Mouse (Mus musculus) WW6 (cell line): ENCODE results near the gene Mdfi.
"Not testable (repeated sequence)": the region's sequence is repeated elsewhere in the genome, so short reads cannot be mapped to it uniquely, and the experiment has no call there.

ENCODE experiments used
- DNase-seq: peaks from one replicate; pipeline ENCODE4 v3.0.0-alpha.2; 2013; ENCODE audit warnings: low read depth, low spot score

The Mdfi gene

DNA sequence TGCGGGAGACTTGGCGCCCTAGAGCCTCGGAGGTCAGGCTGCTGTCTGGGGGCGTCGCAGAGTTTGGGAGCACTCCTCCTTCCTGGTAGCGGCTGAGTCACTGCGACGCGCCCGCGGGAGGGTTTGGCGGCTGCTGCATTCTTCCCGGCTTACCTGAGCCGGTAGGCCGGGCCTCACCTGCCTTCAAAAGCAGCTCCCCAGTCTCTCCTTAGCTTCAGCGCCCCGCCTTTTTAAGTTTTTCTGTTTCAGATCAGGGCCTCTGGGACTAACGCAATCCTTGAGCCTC, at the start of gene Mdfi:
Gene Mdfi, minus strand, starts transcription at position 210 of the 286 bp plus-strand sequence.
- no peak for DNase-seq

DNA sequence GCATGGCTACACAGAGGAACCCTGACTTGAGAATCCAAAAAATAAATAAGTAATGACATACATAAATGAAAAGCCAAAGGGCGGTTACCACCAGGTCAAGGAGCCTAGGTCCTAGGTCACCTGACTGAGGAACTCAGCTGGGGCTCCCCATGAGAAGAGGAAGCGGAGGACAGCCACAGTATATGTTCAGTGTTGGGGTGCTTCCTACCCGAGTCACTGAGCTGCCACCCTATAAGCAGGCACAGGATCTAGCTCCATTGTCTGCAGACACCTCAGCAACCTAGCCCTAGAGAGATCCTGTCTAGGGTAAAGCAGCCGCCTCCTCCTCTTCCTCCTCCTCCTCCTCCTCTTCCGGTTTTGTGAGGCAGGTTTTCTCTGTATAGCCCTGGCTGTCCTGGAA, 48.6 kb upstream of the Mdfi start:
- DNase-seq: no peak

DNA sequence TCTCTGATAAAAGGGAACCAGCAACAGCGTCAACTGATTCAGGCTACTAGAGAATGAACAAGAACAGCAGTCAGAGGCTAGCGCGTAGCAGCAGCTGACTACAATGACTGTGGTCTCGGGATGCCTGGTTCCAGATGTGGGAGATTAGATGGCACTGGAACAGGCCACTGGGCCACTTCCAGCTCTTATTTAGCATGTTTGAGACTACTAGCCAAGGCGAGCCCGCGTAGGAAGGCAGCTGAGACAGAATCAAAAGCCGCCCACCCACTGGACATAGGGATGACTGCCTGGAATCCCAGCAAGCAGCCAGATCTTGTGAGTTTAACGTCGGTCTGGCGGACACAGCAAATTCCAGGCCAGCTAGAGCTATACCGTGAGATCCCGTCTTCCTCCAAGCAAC, 46.8 kb upstream of the Mdfi start:
- no peak for DNase-seq

DNA sequence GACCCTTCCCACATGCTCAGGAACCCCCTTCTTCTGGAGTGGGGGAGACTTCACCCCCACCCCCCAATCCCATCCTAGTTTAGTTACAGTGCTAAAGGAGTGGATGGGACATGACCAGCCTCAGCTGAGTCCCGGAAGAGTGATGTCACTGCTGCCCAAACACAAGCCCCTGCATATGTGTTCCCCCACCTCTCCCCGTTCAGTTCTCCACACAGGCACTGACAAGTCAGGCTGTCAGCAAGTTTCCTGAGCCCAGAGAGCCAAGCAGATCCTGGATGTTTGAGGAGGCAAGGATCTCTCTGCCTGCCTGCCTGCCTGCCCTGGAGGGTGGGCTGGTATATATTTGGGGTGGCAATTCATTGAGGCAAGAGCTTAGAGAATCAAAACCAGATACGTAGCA, 44.7 kb upstream of the Mdfi start:
- no peak for DNase-seq

DNA sequence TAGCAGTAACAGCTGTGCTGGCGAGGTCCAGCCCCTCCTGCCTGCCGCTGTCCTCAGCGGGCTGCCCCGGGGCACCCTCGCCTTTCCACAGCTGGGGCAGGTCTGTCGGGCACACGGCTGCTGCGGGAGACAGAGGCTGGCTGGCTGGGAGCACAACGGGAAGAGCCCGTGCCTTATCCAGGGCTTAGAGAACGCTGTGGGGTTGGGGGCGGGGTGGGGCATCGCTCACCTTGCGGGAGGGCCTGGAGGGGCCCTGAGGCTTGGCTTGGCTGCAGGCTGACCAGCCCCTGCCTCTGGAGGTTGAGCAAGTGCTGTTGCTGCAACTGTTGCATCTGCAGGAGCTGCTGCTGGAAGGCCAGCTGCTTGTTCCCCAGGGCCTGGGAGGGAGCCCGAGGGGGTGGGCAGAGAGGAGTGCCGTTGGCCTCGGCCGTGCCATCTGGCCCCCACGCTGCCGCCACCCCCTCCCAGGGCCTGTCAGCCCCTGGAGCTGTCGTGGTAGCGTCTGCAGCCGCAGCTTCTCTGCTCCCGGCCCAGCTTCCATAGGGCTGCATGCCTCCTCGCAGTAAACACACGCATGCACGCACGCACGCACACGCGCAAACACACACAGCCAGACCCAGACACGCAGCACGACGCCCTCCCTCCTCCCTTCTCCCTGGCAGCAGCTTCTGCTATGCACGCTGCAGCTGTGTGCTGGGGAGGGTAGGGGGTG, 44.0 kb upstream of the Mdfi start:
- DNase-seq: no peak

DNA sequence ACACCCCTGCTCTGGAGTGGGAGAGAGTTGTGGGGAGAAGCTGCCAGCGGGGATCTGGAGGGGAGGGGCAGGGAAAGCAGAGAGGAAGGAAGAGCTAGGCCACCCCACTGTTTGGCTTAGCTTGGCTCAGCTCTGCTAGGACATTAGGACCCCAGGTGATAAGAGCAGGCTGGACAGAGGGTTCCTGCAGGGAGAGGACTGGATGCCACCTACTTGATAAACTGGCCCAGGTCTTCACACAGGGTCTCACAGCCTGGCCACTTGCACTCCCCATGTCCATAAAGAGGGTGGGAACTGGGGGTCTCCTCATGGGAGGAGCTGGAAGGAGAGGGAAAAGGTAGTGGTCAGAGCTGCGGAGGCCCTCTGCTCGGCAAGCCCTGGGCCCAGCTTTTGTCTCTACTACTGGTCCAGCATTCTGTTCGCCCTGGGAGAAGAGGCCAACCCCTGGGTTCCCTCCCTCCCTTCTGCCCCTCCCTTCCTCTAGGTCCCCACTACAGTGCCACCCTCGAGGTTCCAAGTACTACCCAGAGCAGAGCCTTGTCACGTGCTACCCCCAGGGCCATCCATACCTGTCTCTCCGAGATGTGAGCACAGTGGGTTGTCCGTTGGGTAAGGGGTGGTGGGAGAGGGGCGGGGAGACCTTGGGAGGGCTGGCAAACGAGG, 43.4 kb upstream of the Mdfi start:
- no peak for DNase-seq

DNA sequence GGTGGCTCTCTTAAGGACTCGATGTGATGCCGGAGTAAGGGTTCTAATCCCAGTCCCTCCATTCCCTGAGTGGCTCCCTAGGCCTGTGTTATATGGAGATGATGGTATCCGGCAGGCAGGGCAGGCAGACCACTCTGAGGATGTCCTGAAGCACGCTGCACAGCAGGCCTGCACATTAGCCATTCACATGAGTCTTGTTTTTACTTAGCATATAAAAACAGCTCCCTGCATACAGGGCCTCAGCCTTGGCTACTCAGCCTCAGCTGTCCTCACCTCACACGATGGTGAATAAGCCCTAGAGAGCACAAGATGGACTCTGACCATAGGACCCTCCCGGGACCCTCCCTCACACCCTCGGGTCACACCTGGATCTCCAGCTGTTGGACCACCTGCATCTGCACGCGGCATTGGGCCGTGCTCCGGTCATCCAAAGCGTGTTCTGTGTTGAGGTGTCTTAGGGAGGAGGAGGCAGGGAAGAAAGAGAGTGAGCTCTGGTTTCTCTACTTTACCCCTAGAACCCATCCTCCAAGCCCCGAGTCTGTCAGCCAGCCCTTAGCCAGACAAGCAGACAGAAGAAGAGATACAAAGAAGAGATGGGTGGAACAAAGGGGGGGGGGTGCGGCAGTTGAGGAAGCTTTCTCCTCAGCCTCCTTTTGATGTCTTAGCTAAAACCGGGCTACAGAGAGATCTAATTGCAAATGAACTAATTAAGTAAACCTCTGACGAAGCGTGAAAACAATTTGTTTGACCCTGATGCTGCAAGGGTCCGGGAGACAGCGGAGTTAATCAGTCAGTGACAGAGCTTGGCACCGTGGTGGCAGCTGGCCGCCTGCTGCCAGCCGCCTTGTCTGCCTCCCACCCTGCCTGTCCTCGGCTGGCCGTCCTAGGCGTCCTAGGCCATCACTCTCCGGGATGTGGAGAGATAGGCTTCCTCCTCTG, 42.6 kb upstream of the Mdfi start:
- no peak for DNase-seq

DNA sequence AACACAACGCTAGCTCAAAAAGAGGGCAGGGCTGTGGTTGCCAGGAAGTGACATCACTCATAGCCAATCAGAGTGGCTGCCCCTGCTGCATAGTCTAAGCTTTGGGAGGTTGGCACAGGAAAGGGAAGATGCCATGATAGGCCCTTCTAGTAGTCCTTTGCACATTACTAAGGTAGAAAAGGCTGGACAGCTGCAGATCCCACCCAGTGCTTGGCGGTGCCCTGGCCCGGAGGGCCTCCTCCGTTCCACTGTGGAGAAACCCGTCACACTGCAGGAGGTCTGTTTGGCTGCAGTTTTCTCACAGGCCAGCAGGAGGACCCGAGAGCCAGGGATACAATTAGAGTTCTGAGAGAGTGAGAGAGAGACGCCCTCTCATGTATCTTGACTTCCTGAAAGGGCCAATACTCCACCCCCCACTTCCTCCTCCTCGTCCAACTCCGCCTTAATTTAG, 38.9 kb upstream of the Mdfi start:
- peak; percentile 59 for DNase-seq

DNA sequence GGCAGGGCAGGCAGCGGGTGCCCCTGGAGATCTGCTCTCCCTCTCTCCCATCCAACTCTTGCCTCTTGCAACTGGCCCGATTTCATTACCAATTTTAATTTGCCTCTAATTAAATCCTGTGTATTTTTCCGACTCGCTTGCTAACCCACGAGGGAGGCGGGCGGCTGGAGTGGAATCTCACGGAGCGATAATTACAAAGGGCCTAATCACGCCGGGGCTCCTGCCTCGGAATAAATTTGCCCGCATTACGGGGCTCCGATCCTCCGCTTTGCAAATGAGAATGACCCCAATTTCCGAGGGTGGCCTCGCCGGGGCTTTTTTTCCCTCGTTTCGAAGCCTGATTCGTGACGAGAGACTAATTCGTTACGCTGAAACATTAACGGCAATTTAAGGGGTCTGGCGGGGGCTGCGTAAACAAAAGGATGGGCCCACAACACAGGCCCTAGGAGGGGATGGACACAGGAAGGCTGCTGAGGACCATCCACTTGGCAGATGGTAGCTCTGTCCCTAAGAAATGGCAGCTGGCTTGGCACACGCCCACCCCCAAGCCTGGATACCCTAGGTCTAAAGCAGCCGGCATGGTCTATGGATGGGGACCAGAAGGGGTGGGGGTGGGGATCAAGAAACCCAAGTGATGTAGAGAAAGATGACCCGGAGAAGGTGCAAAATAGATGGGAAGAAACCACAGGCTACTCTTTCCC, 38.0 kb upstream of the Mdfi start:
- no peak for DNase-seq

DNA sequence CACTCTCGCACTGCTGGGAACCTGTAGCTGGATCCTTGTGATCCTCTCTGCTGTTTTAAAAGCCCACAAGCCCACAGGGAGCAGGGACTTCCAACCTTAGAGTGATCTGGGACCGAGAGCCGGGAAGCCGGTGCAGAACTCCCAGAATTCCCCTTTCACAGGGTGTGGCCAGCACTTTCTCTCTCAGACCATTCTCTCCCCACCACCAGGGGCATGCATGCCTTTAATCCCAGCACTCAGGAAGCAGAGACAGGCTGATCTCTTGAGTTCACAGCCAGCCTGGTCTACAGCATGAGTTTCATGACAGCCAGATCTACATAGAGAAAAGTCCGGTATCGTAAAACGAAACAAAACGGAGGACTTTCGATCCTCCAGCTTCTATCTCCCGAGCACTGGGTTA, 35.4 kb upstream of the Mdfi start:
- no peak for DNase-seq

DNA sequence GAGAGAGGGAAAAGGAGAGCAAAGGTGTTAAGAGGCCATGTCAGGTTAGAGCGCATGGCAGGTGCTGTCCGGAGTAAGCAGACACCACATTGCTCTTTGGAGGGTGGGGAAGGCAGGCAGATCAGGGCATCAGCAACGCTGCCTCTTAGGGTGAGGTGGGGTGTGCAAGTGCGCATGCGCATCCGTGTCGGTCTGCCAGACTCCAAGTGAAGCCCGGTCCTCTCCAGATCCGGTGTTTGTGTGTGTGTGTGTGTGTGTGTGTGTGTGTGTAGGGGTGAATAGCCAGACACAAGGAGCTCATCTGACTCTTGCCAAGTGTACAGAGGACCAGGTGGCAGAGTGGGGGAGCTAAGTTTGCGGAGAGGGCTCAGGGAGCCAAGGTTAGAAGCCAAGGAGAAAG, 31.5 kb upstream of the Mdfi start:
- no peak for DNase-seq

DNA sequence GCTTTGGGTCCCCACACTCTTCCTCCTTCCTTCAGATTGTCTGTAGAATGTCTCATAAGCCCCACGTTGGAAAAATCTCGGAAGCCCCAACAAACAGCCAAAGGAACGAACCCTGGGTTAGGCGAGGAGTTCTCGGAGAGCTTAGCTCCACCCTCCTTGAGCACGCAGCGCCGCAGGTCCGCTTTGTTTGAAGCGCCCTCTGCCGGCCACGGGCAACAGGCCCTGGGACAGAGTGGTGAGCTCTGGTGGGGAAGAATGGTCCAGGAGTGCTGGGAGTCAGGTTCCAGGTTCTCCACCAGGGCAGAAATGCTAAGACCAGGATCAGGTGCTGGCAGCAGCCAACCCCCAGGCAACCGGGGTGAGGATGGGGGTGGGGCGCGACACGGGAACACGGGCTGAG, 30.0 kb upstream of the Mdfi start:
- DNase-seq: peak; percentile 89

DNA sequence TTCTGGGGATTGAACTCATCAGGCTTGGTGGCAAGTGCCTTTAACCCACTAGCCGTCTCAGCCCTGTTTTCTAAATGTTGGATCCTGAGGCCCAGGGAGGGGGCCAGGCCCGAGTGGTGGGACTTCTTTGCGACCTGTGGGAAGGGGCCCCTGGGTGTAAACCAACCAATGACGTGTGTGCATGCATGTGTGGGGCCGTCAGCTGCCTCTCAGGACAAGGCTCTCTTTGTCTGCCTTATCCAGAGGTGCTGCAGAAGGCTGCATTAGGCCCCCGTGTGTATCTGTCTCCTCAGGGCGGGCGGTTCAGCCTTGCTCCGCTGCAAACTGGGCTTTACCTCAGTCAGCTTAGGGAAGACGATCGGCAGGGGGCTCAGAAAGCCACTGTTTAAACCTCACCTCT, 28.9 kb upstream of the Mdfi start:
- DNase-seq: no peak

DNA sequence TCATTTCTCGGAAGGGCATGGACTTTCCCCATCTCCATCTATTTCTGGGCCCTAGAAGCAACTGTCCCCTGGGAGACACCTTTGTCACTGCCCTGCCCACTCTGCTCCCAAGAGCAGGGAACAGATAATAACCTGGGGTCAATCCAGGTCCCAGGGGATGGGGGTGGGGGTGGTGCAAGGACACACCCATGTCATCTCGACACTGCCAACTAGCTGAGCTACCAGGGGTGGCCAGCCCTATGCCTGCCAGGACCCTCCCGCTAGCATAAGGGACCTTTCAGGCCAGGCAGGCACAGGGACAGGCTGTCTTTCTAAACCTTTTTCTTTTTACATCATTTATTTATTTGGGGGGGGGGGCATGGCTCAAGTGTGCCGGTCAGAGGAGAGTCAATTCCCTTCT, 28.5 kb upstream of the Mdfi start:
- DNase-seq: no peak

DNA sequence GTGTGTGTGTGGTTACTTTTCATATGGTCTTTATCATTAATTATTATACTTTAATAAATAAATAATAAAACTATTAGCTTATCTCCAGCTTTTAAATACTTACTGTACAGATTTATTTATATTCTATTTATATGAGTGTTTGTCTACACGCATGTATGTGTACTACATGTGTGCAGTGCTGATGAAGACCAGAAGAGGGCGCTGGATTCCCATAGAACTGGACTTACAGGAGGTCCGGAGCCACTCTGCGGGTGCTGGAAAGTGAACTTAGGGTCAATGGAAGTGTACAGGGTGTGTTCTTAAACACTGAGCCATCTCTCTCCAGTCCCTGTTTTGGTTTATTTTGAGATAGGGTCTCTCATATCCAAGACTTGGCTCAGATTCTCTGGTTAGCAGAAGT, 21.1 kb upstream of the Mdfi start:
- DNase-seq: no peak

DNA sequence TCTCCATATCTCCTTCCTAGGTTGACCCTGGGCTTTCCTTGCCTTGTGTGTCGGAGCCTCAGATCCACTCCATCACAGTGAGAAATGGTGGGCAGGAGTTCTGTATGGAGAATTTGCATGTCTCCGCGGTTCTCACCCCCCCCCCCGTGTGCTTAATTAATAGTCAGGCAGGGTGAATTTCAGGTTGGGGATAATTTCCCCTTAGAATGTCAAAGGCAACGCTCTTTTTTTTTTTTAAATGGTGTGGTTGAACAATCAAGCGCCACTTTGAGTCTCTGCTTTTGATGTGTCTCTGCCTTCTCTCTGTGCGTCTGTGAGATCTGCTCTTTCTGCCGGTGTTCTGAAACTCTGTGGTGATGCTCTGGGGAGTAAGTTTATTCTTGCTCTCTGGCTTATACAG, 20.4 kb upstream of the Mdfi start:
- no peak for DNase-seq

DNA sequence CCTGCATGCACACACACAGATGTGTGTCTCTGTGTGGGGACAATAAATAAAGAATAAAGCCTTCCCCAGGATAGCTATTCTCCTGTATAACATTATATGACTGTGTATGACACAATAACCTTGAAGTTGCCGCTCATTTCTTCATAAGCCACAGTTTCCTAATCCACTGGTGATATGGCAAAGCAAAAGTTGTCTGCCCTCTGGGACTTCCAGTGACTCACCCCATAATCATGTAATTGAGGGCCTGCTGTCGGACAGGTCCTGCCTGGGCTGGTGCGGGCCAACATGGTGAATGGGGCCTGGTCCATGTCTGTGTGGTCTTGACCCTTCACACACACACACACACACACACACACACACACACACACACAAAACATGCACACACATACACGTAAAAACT, 19.3 kb upstream of the Mdfi start:
- no peak for DNase-seq

DNA sequence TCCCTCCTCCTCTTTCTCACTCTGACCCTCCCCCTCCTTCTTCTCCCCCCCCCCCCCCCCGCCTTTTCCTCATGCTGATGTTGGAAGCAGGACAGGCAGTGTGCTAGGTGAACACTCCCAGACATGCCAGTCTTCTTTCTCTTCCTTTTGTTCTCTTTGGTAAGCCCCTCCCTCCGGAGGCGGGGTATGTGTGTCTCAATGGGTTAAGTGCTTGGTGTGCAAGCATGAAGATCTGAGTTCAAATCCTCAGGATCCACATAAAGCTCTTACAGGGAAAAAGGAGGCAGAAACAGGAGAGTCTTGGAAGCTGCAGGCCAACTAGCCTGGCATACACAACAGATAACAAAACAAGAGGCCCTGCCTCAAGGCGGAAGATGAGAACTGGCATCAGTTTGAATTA, 18.8 kb upstream of the Mdfi start:
- no peak for DNase-seq

DNA sequence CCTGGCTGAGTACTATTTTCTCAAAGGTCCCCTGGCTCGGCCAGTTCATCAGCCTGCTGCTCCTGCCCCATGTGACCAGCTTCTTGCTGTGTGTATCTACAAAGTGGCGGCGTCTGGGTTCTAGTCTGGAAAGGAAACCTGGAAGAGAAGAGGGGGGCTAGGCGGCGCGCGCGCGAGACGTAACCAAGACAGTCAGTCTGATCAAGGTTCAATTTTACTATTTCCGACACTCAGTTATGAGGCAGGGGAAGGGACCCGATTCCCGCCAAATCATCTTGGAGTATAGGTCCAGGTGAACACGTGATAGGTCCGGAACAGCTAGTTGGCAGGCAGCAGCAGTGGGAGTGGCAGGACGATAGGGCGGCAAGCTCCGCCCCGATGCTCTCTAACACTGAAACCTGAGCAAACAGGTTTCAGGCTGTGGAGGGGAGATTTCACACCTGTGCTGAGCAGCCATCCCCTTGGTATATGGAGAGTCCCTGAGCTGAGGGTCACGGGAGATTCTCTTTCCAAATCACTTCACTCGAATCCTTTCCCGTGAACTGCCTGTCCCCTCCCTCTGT, 17.4 kb upstream of the Mdfi start:
- DNase-seq: not testable (repeated sequence)

DNA sequence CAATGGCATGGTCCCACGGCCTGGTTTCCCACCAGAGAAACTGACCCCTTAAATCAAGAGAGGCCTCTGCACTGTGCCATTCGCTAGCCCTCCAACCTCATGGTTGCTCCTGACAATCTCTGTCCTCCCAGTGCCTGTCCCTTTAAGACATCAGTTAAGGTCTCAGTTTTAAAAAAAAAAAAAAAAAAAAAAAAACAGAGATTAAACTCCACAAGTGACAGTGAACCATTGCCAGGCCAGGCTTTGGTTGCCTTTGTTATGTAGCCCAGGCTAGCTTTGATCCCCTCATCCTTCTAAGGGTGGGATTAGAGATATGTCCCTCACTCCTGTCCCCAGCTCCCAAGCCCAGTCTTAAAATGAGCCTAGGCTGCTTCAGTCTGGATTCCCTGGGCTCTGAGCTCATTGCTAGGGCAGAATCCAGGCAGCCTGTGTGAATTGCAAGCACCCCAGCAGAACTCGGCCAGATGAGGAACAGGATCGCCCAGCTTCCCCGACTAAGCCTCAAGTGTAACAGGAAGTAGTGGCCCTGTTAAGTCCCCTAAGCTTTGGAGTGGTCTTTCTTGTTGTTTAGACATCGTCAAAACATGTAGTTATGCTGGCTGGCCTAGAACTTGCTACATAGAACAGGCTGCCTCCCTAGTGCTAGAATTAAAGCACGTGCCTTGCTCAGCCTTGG, 16.3 kb upstream of the Mdfi start:
- DNase-seq: no peak

DNA sequence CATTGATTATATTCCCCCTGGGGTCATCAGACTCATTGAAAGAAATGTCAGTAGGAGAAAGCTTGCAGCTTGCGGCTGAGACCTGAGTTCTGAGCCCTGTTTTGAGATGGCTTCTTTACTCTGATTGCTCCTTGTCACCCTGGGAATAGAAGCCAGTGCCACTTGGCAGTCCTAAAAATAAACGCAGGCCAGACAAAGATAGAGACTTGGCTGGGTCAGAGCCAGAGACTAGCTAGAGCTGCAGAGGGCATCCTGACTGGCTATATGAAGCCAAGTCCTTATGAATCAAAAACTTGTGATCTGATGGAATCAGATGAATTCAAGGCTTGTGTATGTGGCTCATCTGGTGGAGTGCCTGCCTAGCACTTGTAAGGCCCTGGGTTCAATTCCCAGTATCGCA, 15.5 kb upstream of the Mdfi start:
- no peak for DNase-seq
